Mouse (Mus musculus) stomach, postnatal 0 days (tissue): ENCODE measurements at regions not wholly inside any gene's neighbourhood (a gene's known extent, or its start where the extent isn't known, plus 50 kb on each side); places are given as distances from the start of the nearest gene placed in this dataset.

Experiments
- CTCF ChIP-seq: IDR thresholded peaks from 2 replicates; pipeline ENCODE4 v1.5.1; 2016; ENCODE audit warnings: antibody characterized with exemption, low read depth, mild to moderate bottlenecking, moderate library complexity
- EP300 ChIP-seq: optimal IDR thresholded peaks from 2 replicates; pipeline ENCODE3; 2016; ENCODE audit warnings: antibody characterized with exemption

- TF ChIP-seq CTCF (no peak), EP300 (no peak)
Measured at GRCm38 (mm10) chr1:15958661-15959060, 134.5 kb downstream of the 4930444P10Rik start.
